Mouse (Mus musculus): ENCODE data around the gene Prss22.
"Not testable (repeated sequence)": the region's sequence is repeated elsewhere in the genome, so short reads cannot be mapped to it uniquely, and the experiment has no call there.

Prss22 gene

GRCm38 (mm10) chr17:23947486-23947885 lies 50.4 kb downstream of the Prss22 start:
- in situ Hi-C loops (cut with MboI, MseI), result not testable (repeated sequence)

All from T-helper 1 cell (primary cell).